Mouse (Mus musculus): ENCODE measurements at regions not wholly inside any gene's neighbourhood (a gene's known extent, or its start where the extent isn't known, plus 50 kb on each side); places are given as distances from the start of the nearest gene placed in this dataset.

DNA sequence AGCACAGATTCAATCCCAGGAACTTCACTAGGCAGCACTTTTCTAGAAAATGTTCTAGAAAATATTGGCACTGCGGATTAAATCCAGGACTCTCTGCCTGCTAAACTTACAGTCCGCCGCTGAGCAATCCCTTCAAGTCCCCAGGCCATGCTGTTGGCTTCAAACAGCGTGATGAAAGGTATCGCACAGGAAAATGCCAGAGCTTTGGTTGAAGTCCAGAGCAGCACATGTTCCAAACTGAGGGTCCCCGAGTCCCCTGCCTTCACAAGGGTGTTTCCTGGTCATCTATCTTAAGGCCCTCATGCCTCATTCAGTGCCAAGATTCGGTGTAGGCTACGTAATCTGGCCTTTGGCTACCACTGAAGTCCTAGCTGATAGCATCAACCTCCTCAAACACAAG lies 52.3 kb upstream of the Spdye4c start:
- no peak for DNase-seq

All from adrenal gland, adult 2 months (tissue).